8 mouse cellular contexts compared by ENCODE assay signal in the genomic region with DNA sequence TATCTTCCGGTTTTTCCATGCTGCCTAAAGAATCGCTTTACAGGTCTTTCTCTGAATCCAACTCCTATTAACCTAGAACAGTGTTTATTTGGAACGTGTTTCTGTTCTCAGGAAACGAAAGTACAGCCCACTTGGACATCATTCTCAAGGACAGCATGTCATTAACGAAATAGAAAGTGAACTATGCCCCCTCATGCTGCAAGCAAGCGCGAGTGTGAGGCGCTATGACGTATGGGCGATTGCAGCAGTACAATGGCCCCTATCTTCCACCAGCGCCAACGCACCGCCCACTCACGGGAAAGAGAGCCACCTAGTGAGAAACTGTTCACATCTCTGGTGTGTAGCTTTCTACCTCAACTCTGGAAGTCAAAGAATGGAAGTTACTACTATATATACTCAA. TPM values are rescaled to one million over a fixed set of nuclear protein-coding genes. Genes with fewer than 3 reads are reported as not detected.
DNase-seq lines count a peak whose midpoint lies in the region; ATAC-seq and TF ChIP-seq lines count a peak whose summit lies in the region.

No protein-coding gene starts in this region.

- under 1% methylated on average over 14 of the region's 14 CpGs for WGBS in heart, embryonic 13.5 days
- WGBS in kidney, postnatal 0 days: under 1% methylated on average over 14 of the region's 14 CpGs
- WGBS in liver, adult 2 months: under 1% methylated on average over 14 of the region's 14 CpGs

- peaks cover 15% of the 10 kb centered on the region for H3K79me2 ChIP-seq in liver, adult 2 months (ENCODE audit: control insufficient read depth, insufficient read depth, low read length)

- no peak for TF ChIP-seq POLR2A in liver, adult 2 months (IDR thresholded peaks at IDR 0.05; ENCODE audit: extremely low read depth, insufficient read depth, low read length)

- H3K9ac ChIP-seq in heart, embryonic 13.5 days: peak overlapping the region; percentile 77
- H3K9ac ChIP-seq in kidney, postnatal 0 days (ENCODE audit: low read depth, low read length): 0 out of 2 replicates have a peak overlapping the region, but pooled peaks have one; percentile 38
- H3K9ac ChIP-seq in liver, adult 2 months (ENCODE audit: low read depth, low read length): no peak overlapping the region

- H3K27me3 ChIP-seq in heart, embryonic 13.5 days (replicated peaks): no peaks in the 10 kb centered on the region
- no peaks in the 10 kb centered on the region for H3K27me3 ChIP-seq in kidney, postnatal 0 days (ENCODE audit: insufficient read depth, low read length)
- no peaks in the 10 kb centered on the region for H3K27me3 ChIP-seq in liver, adult 2 months (ENCODE audit: control insufficient read depth, insufficient read depth, low read length)

- TF ChIP-seq CTCF in kidney, postnatal 0 days (IDR thresholded peaks at IDR 0.05; ENCODE audit: low read depth): peak; percentile 87
- peak; percentile 85 for TF ChIP-seq CTCF in liver, adult 2 months (IDR thresholded peaks at IDR 0.05; ENCODE audit: low read depth, low read length)

- H3K27ac ChIP-seq in brown adipose tissue, adult 24 weeks (replicated peaks; ENCODE audit: low read depth, low read length): no peak overlapping the region
- peak overlapping the region; percentile 61 for H3K27ac ChIP-seq in heart, embryonic 13.5 days (replicated peaks)
- no peak overlapping the region; the same call in 1 of the 2 replicates for H3K27ac ChIP-seq in kidney, postnatal 0 days
- no peak overlapping the region for H3K27ac ChIP-seq in liver, adult 2 months (replicated peaks; ENCODE audit: insufficient read depth, low read depth, low read length)

- no peaks in the 10 kb centered on the region for H3K36me3 ChIP-seq in heart, embryonic 13.5 days
- no peaks in the 10 kb centered on the region for H3K36me3 ChIP-seq in kidney, postnatal 0 days (ENCODE audit: insufficient read depth, low read length)
- H3K36me3 ChIP-seq in liver, adult 2 months (ENCODE audit: control insufficient read depth, insufficient read depth, low read length): no peaks in the 10 kb centered on the region

- ATAC-seq in erythroid progenitor cell, adult 5-6 weeks (replicated peaks; ENCODE audit: low FRiP score, poor library complexity, severe bottlenecking): peak; percentile 75
- no peak for ATAC-seq in heart, embryonic 13.5 days (ENCODE audit: extremely low read depth, insufficient number of reproducible peaks, low FRiP score, low TSS enrichment)
- ATAC-seq in kidney, postnatal 0 days (replicated peaks; ENCODE audit: low FRiP score, low read depth): 0 out of 2 replicates have a peak, but pooled peaks have one; percentile 14
- ATAC-seq in monocyte, adult 5-6 weeks (replicated peaks; ENCODE audit: insufficient number of reproducible peaks, low FRiP score, low TSS enrichment, poor library complexity, severe bottlenecking): peak; percentile 79

- DNase-seq in CD4-positive, CD25-positive, alpha-beta regulatory T cell, adult 2 months (ENCODE audit: low read depth, low spot score): peak; percentile 94
- peak; percentile 91 for DNase-seq in kidney, postnatal 0 days (ENCODE audit: low spot score)
- peak; percentile 98 for DNase-seq in liver, adult 2 months (ENCODE audit: extremely low read depth, low read depth, low spot score)
- DNase-seq in spleen, postnatal 36 days (ENCODE audit: low spot score in 2 of 2): peak; percentile 86 to 91

- 0 out of 2 replicates have a peak, but pooled peaks cover 5% of the 10 kb centered on the region for H3K4me1 ChIP-seq in brown adipose tissue, adult 24 weeks (ENCODE audit: control insufficient read depth, insufficient read depth, insufficient read length, low read length)
- H3K4me1 ChIP-seq in heart, embryonic 13.5 days: peaks cover 25% of the 10 kb centered on the region
- peaks cover 12% of the 10 kb centered on the region for H3K4me1 ChIP-seq in kidney, postnatal 0 days (replicated peaks; ENCODE audit: insufficient read depth, low read length)
- H3K4me1 ChIP-seq in liver, adult 2 months (ENCODE audit: control insufficient read depth, insufficient read depth, low read length): peaks cover 4% of the 10 kb centered on the region; the same call in 1 of the 2 replicates

- H3K9me3 ChIP-seq in heart, embryonic 13.5 days: no peaks in the 10 kb centered on the region
- no peaks in the 10 kb centered on the region for H3K9me3 ChIP-seq in kidney, postnatal 0 days (replicated peaks; ENCODE audit: low read length)

- H3K4me3 ChIP-seq in brown adipose tissue, adult 24 weeks (ENCODE audit: insufficient read depth, low read depth, low read length): peak overlapping the region; percentile 64
- H3K4me3 ChIP-seq in heart, embryonic 13.5 days: peak overlapping the region; percentile 96
- H3K4me3 ChIP-seq in kidney, postnatal 0 days (replicated peaks; ENCODE audit: low read depth, low read length): peak overlapping the region; percentile 99
- peak overlapping the region; percentile 4; the same call in 1 of the 2 replicates for H3K4me3 ChIP-seq in liver, adult 2 months (ENCODE audit: insufficient read depth, low read depth, low read length)

- H3K4me2 ChIP-seq in heart, embryonic 13.5 days: peak overlapping the region; percentile 100
- H3K4me2 ChIP-seq in kidney, postnatal 0 days (ENCODE audit: low read length): peak overlapping the region; percentile 95

RNA-seq across cellular contexts. Expression of gene Smg7, which starts 2.0 kb away (rescaled TPM):
- polyA plus RNA-seq in brown adipose tissue, adult 24 weeks (2012; ENCODE audit: insufficient read depth, insufficient read length, missing spikeins): 12.8 and 18.5 TPM in 2 replicates
- 81.3 and 93.3 TPM in 2 replicates for total RNA-seq in erythroid progenitor cell, adult 5-6 weeks (2015; ENCODE audit: low replicate concordance)
- 21.0 and 33.1 TPM in 2 replicates for total RNA-seq in erythroid progenitor cell, adult 5-6 weeks (2017; ENCODE audit: low replicate concordance)
- 22.3 and 22.4 TPM in 2 replicates for polyA plus RNA-seq in heart, embryonic 13.5 days (2015; fragmentation: Nextera tagmentation; extraction: Ambion mirVana)
- 23.0 and 23.1 TPM in 2 replicates for polyA plus RNA-seq in kidney, postnatal 0 days (2015; fragmentation: Nextera tagmentation; extraction: Ambion mirVana)
- 13.8 and 16.8 TPM in 2 replicates for total RNA-seq in liver, adult 2 months (2014; rRNA removed)
- polyA plus RNA-seq in liver, adult 2 months (2012; rRNA removed): 15.0 and 21.8 TPM in 2 replicates
- total RNA-seq in monocyte, adult 5-6 weeks (2017): 29.3 to 65.0 TPM (median 37.8 TPM) in 3 replicates

RNA-seq across cellular contexts. Expression of gene Nmnat2, which starts 50.3 kb away (rescaled TPM):
- 0.25 and 1.1 TPM in 2 replicates for polyA plus RNA-seq in brown adipose tissue, adult 24 weeks (2012; ENCODE audit: insufficient read depth, insufficient read length, missing spikeins)
- not detected in 2 replicates for total RNA-seq in erythroid progenitor cell, adult 5-6 weeks (2015; ENCODE audit: low replicate concordance)
- not detected in 2 replicates for total RNA-seq in erythroid progenitor cell, adult 5-6 weeks (2017; ENCODE audit: low replicate concordance)
- polyA plus RNA-seq in heart, embryonic 13.5 days (2015; fragmentation: Nextera tagmentation; extraction: Ambion mirVana): 0.75 and 0.83 TPM in 2 replicates
- 0.58 and 0.84 TPM in 2 replicates for polyA plus RNA-seq in kidney, postnatal 0 days (2015; fragmentation: Nextera tagmentation; extraction: Ambion mirVana)
- total RNA-seq in liver, adult 2 months (2014; rRNA removed): 0.18 and 0.20 TPM in 2 replicates
- polyA plus RNA-seq in liver, adult 2 months (2012; rRNA removed): 0.10 and 0.23 TPM in 2 replicates
- total RNA-seq in monocyte, adult 5-6 weeks (2017): 0.38 to 2.0 TPM in 2 of 3 replicates, not detected in the other

Comparison
In these comparisons a context has a peak if more than half of its experiments do, and no peak if none do; other contexts are left out.
1. H3K4me3 ChIP-seq: peak in every context shown above with its lines; median percentile 99 in kidney, postnatal 0 days; 96 in heart, embryonic 13.5 days; 64 in brown adipose tissue, adult 24 weeks; 4 in liver, adult 2 months.